Mouse (Mus musculus) C2C12 (cell line): ENCODE data around the gene Psmb9. TPM values are rescaled to one million over a fixed set of nuclear protein-coding genes. Genes with fewer than 3 reads are reported as not detected.

Source experiments
- H3K27me3 ChIP-seq: one replicate; pipeline ENCODE4 v1.6.1; 2011; ENCODE audit not compliant: control insufficient read depth, insufficient read depth, insufficient read length
- H3K36me3 ChIP-seq: one replicate; pipeline ENCODE4 v1.6.1; 2011; ENCODE audit not compliant: control insufficient read depth, insufficient read depth
- H3K4me3 ChIP-seq: one replicate; pipeline ENCODE4 v1.5.1; 2011; ENCODE audit warnings: mild to moderate bottlenecking, control low read depth; ENCODE audit not compliant: poor library complexity, insufficient read depth, severe bottlenecking
- H3K79me2 ChIP-seq: one replicate; pipeline ENCODE4 v1.6.1; 2011; ENCODE audit not compliant: control insufficient read depth, insufficient read depth
- H3K79me3 ChIP-seq: one replicate; pipeline ENCODE4 v1.6.1; 2011; ENCODE audit warnings: low read depth, control low read depth
- H3ac ChIP-seq: one replicate; pipeline ENCODE3; 2011; ENCODE audit warnings: low read depth; ENCODE audit not compliant: control insufficient read depth, insufficient read length
- CEBPB ChIP-seq: IDR thresholded peaks from one replicate; pipeline ENCODE4 v1.6.1; 2011; ENCODE audit warnings: low read depth, mild to moderate bottlenecking, control low read depth, moderate library complexity
- CTCF ChIP-seq: IDR thresholded peaks from one replicate; pipeline ENCODE4 v1.5.1; 2011; ENCODE audit not compliant: control insufficient read depth, insufficient read depth, insufficient read length
- FOSL1 ChIP-seq: IDR thresholded peaks from one replicate; pipeline ENCODE4 v1.8.0; 2011; ENCODE audit warnings: mild to moderate bottlenecking, low read length; ENCODE audit not compliant: poor library complexity, insufficient read depth, severe bottlenecking
- MAX ChIP-seq: IDR thresholded peaks from one replicate; pipeline ENCODE4 v1.6.1; 2011; ENCODE audit warnings: mild to moderate bottlenecking, control low read depth
- MYOD1 ChIP-seq: IDR thresholded peaks from one replicate; pipeline ENCODE4 v1.6.1; 2011; ENCODE audit warnings: low read depth; ENCODE audit not compliant: control insufficient read depth, insufficient read length
- MYOG ChIP-seq: IDR thresholded peaks from one replicate; pipeline ENCODE4 v1.6.1; 2011; ENCODE audit not compliant: control insufficient read depth, insufficient read length; ENCODE audit errors: extremely low read depth
- USF1 ChIP-seq: IDR thresholded peaks from one replicate; pipeline ENCODE4 v1.6.1; 2011; ENCODE audit warnings: low read depth, mild to moderate bottlenecking, control low read depth, moderate library complexity
- polyA plus RNA-seq: library from polyadenylated mRNA; unstranded; fragments of >200 nt; fragmentation: generic; extraction: Trizol; gene quantifications from one replicate; pipeline ENCODE4 v1.2.1, GENCODE M21; 2012; ENCODE audit warnings: missing spikeins

The Psmb9 gene
- polyA plus RNA-seq, 1 experiment = 0.07 TPM

DNA sequence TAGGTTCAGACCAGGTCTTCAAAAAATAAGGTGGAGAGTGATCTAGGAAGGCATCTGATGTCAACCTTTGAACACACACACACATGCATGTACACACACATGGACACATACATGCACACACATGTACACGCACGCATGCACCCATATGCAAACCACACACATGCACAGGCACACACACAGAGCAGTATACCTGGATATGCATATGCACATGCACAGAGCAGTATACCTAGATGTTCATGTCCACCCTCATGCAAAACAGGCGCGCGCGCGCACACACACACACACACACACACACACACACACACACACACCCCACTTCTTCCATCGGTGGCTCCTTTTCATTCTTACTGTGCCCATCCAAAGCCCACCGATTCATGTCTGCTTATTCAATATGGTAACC lies 20.3 kb upstream of the Psmb9 start:
- peaks cover 10% of the 10 kb centered on the region for H3K27me3 ChIP-seq

DNA sequence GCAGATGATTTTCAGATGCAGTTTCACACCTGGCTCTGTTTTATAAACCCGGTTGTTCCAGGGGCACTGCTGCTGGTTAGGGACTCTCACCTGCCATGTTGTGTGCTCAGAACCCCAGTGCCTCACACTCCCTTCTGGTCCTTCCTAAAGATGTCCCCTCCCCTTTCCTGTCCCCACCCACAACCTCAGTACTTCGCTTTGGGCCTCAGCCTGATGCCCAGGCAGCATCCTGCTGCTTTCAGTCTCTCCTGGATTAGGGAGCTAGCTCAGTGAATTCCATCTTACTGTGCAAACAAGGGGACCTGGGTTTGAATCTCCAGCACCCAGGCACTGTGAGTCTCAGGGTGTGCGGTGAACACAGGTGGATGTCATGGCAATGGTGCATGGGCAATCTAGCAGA lies 19.9 kb upstream of the Psmb9 start:
- no peak for TF ChIP-seq MYOG
- no peak for TF ChIP-seq MYOD1
- TF ChIP-seq FOSL1 = no peak
- no peak for TF ChIP-seq CTCF
- TF ChIP-seq CEBPB = no peak
- TF ChIP-seq MAX = no peak
- TF ChIP-seq USF1 = no peak
- peaks cover 10% of the 10 kb centered on the region for H3K27me3 ChIP-seq

More for the DNA sequence above, 20.3 kb upstream of the Psmb9 start:
- H3ac ChIP-seq = no peak overlapping the region
- H3K79me2 ChIP-seq = no peaks in the 10 kb centered on the region
- TF ChIP-seq MYOG (no peak), MYOD1 (no peak), USF1 (no peak), CTCF (no peak), MAX (no peak), CEBPB (no peak)
- no peaks in the 10 kb centered on the region for H3K79me3 ChIP-seq
- H3K4me3 ChIP-seq = no peak overlapping the region
- no peaks in the 10 kb centered on the region for H3K36me3 ChIP-seq

DNA sequence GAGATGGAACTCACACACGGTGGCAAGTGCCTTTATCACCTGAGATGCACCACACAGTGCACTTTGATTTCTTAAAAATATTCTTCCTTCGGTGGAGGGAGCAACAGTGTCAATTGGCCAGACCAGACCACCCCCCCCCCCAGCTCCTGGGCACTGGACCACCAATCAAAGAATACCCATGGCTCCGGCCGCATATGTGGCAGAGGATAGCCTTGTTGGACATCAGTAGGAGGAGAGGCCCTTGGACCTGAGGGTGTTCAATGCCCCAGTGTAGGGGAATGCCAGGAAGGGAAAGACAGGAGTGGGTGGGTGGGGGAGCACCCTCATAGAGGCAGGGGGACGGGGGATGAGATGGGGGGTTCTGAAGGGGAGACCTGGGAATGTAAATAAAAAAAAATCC lies 19.2 kb upstream of the Psmb9 start:
- H3K36me3 ChIP-seq = no peaks in the 10 kb centered on the region
- TF ChIP-seq USF1 (no peak), CTCF (no peak), MYOD1 (no peak), CEBPB (no peak), MAX (no peak), MYOG (no peak), FOSL1 (no peak)
- H3K4me3 ChIP-seq = no peak overlapping the region
- no peaks in the 10 kb centered on the region for H3K79me3 ChIP-seq
- no peak overlapping the region for H3ac ChIP-seq
- H3K79me2 ChIP-seq = no peaks in the 10 kb centered on the region
- H3K27me3 ChIP-seq = peaks cover 10% of the 10 kb centered on the region

More for the DNA sequence above, 19.9 kb upstream of the Psmb9 start:
- H3K36me3 ChIP-seq = no peaks in the 10 kb centered on the region
- no peak overlapping the region for H3K4me3 ChIP-seq
- no peaks in the 10 kb centered on the region for H3K79me2 ChIP-seq
- no peaks in the 10 kb centered on the region for H3K79me3 ChIP-seq
- no peak overlapping the region for H3ac ChIP-seq

DNA sequence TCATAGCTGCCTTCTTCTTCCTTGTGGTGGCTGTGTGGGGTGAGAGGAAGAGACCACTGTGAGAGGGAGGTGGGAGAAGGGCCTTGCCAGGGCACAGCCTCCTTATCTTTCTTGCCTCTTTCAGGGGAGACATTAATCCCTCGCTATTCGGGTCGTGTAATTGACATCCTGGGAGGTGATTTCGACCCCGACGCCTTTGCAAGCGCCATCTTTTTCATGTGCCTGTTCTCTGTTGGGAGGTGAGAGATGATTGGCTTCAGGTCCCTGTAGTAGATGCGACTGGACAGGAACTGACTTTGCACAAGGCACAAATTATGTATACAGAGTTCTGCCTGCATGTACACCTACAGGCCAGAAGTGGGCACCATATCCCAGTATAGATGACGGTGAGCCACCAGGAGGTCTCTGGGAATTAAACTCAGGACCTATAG lies 18.2 kb upstream of the Psmb9 start:
- TF ChIP-seq CTCF = no peak
- TF ChIP-seq USF1 = no peak
- no peak for TF ChIP-seq MYOG
- TF ChIP-seq MYOD1 = no peak
- TF ChIP-seq FOSL1 = no peak
- no peak for TF ChIP-seq CEBPB
- Histone ChIP-seq H3K36me3 (no peaks in the 10 kb centered on the region), H3K27me3 (peaks cover 10% of the 10 kb centered on the region), H3K79me3 (no peaks in the 10 kb centered on the region), H3ac (no peak overlapping the region), H3K4me3 (no peak overlapping the region), H3K79me2 (no peaks in the 10 kb centered on the region)

DNA sequence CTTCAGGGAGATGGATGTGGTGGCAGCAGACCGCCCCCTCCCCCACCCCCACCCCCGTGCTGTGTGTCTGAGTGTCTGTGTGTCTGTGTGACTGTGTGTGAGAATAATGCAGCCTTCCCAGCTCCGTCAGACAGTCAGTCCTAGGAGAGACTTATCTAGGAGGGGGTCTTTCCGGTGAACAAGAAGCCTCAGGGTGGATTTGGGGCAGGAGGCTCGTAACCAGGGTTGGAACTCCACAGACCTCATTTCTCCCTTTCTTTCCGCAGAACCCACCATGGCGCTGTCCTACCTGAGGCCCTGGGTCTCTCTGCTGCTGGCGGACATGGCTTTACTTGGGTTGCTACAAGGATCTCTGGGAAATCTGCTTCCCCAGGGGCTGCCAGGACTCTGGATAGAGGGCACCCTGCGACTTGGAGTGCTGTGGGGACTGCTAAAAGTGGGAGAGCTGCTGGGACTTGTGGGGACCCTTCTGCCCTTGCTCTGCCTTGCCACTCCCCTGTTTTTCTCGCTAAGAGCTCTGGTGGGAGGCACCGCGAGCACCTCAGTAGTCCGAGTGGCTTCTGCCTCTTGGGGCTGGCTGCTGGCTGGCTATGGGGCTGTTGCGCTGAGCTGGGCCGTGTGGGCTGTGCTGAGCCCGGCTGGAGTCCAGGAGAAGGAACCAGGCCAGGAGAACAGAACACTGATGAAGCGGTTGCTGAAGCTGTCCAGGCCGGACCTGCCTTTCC lies 17.6 kb upstream of the Psmb9 start:
- H3K4me3 ChIP-seq = peak overlapping the region; percentile 45
- no peaks in the 10 kb centered on the region for H3K36me3 ChIP-seq
- H3ac ChIP-seq = no peak overlapping the region
- H3K79me3 ChIP-seq = no peaks in the 10 kb centered on the region
- no peaks in the 10 kb centered on the region for H3K79me2 ChIP-seq
- no peak for TF ChIP-seq CTCF
- no peak for TF ChIP-seq MAX
- no peak for TF ChIP-seq MYOG
- TF ChIP-seq CEBPB = no peak
- no peak for TF ChIP-seq FOSL1
- no peak for TF ChIP-seq USF1
- no peak for TF ChIP-seq MYOD1
- H3K27me3 ChIP-seq = peaks cover 10% of the 10 kb centered on the region
